Mouse (Mus musculus): ENCODE results near the gene Meis3. TPM values are rescaled to one million over a fixed set of nuclear protein-coding genes. Genes with fewer than 3 reads are reported as not detected.

Gene Meis3
- polyA plus RNA-seq, 1 experiment, result 4.5 TPM

GRCm38 (mm10) chr7:16208781-16209665 lies 34.1 kb downstream of the Meis3 start:
- Histone ChIP-seq H3K27me3 (ENCODE audit: control insufficient read depth, insufficient read depth, insufficient read length) (no peaks in the 10 kb centered on the region), H3K4me3 (ENCODE audit: insufficient read depth, poor library complexity, severe bottlenecking) (no peak overlapping the region), H3K36me3 (ENCODE audit: control insufficient read depth, insufficient read depth) (no peaks in the 10 kb centered on the region), H3K79me3 (ENCODE audit: low read depth) (no peaks in the 10 kb centered on the region), H3ac (ENCODE audit: control insufficient read depth, insufficient read length, low read depth) (no peak overlapping the region), H3K79me2 (ENCODE audit: control insufficient read depth, insufficient read depth) (no peaks in the 10 kb centered on the region)
- TF ChIP-seq FOSL1 (IDR thresholded peaks at IDR 0.05; ENCODE audit: insufficient read depth, low read length, poor library complexity, severe bottlenecking) (peak; percentile 75), CEBPB (IDR thresholded peaks at IDR 0.05; ENCODE audit: low read depth) (no peak), MAX (IDR thresholded peaks at IDR 0.05) (peak; percentile 20), CTCF (IDR thresholded peaks at IDR 0.05; ENCODE audit: control insufficient read depth, insufficient read depth, insufficient read length) (no peak), MYOD1 (IDR thresholded peaks at IDR 0.05; ENCODE audit: control insufficient read depth, insufficient read length, low read depth) (peak; percentile 8), USF1 (IDR thresholded peaks at IDR 0.05; ENCODE audit: low read depth) (no peak), MYOG (IDR thresholded peaks at IDR 0.05; ENCODE audit: control insufficient read depth, extremely low read depth, insufficient read length) (no peak)

- H3K79me2 ChIP-seq (ENCODE audit: control insufficient read depth, insufficient read depth), result no peaks in the 10 kb centered on the region
- no peak overlapping the region for H3K4me3 ChIP-seq (ENCODE audit: insufficient read depth, poor library complexity, severe bottlenecking)
- no peaks in the 10 kb centered on the region for H3K79me3 ChIP-seq (ENCODE audit: low read depth)
- H3ac ChIP-seq (ENCODE audit: control insufficient read depth, insufficient read length, low read depth), result no peak overlapping the region
- TF ChIP-seq CTCF (IDR thresholded peaks at IDR 0.05; ENCODE audit: control insufficient read depth, insufficient read depth, insufficient read length) (no peak), MYOD1 (IDR thresholded peaks at IDR 0.05; ENCODE audit: control insufficient read depth, insufficient read length, low read depth) (no peak), MAX (IDR thresholded peaks at IDR 0.05) (no peak), FOSL1 (IDR thresholded peaks at IDR 0.05; ENCODE audit: insufficient read depth, low read length, poor library complexity, severe bottlenecking) (no peak), USF1 (IDR thresholded peaks at IDR 0.05; ENCODE audit: low read depth) (no peak), MYOG (IDR thresholded peaks at IDR 0.05; ENCODE audit: control insufficient read depth, extremely low read depth, insufficient read length) (no peak), CEBPB (IDR thresholded peaks at IDR 0.05; ENCODE audit: low read depth) (no peak)
- H3K36me3 ChIP-seq (ENCODE audit: control insufficient read depth, insufficient read depth), result no peaks in the 10 kb centered on the region
- no peaks in the 10 kb centered on the region for H3K27me3 ChIP-seq (ENCODE audit: control insufficient read depth, insufficient read depth, insufficient read length)
Measured at GRCm38 (mm10) chr7:16210862-16211365, 36.0 kb downstream of the Meis3 start.

- Histone ChIP-seq H3K79me2 (ENCODE audit: control insufficient read depth, insufficient read depth) (no peaks in the 10 kb centered on the region), H3K27me3 (ENCODE audit: control insufficient read depth, insufficient read depth, insufficient read length) (no peaks in the 10 kb centered on the region), H3K4me3 (ENCODE audit: insufficient read depth, poor library complexity, severe bottlenecking) (no peak overlapping the region), H3K36me3 (ENCODE audit: control insufficient read depth, insufficient read depth) (no peaks in the 10 kb centered on the region), H3K79me3 (ENCODE audit: low read depth) (no peaks in the 10 kb centered on the region), H3ac (ENCODE audit: control insufficient read depth, insufficient read length, low read depth) (no peak overlapping the region)
- TF ChIP-seq CTCF (IDR thresholded peaks at IDR 0.05; ENCODE audit: control insufficient read depth, insufficient read depth, insufficient read length) (no peak), USF1 (IDR thresholded peaks at IDR 0.05; ENCODE audit: low read depth) (no peak), MYOG (IDR thresholded peaks at IDR 0.05; ENCODE audit: control insufficient read depth, extremely low read depth, insufficient read length) (no peak), FOSL1 (IDR thresholded peaks at IDR 0.05; ENCODE audit: insufficient read depth, low read length, poor library complexity, severe bottlenecking) (no peak), CEBPB (IDR thresholded peaks at IDR 0.05; ENCODE audit: low read depth) (no peak), MYOD1 (IDR thresholded peaks at IDR 0.05; ENCODE audit: control insufficient read depth, insufficient read length, low read depth) (no peak)
Measured at GRCm38 (mm10) chr7:16213196-16213595, 38.3 kb downstream of the Meis3 start.

- H3K27me3 ChIP-seq (ENCODE audit: control insufficient read depth, insufficient read depth, insufficient read length), result no peaks in the 10 kb centered on the region
- H3K79me2 ChIP-seq (ENCODE audit: control insufficient read depth, insufficient read depth), result no peaks in the 10 kb centered on the region
- no peak overlapping the region for H3ac ChIP-seq (ENCODE audit: control insufficient read depth, insufficient read length, low read depth)
- H3K79me3 ChIP-seq (ENCODE audit: low read depth), result no peaks in the 10 kb centered on the region
- H3K36me3 ChIP-seq (ENCODE audit: control insufficient read depth, insufficient read depth), result no peaks in the 10 kb centered on the region
- TF ChIP-seq CTCF (IDR thresholded peaks at IDR 0.05; ENCODE audit: control insufficient read depth, insufficient read depth, insufficient read length) (no peak), USF1 (IDR thresholded peaks at IDR 0.05; ENCODE audit: low read depth) (no peak), MYOD1 (IDR thresholded peaks at IDR 0.05; ENCODE audit: control insufficient read depth, insufficient read length, low read depth) (no peak), MAX (IDR thresholded peaks at IDR 0.05) (no peak), FOSL1 (IDR thresholded peaks at IDR 0.05; ENCODE audit: insufficient read depth, low read length, poor library complexity, severe bottlenecking) (no peak), CEBPB (IDR thresholded peaks at IDR 0.05; ENCODE audit: low read depth) (no peak), MYOG (IDR thresholded peaks at IDR 0.05; ENCODE audit: control insufficient read depth, extremely low read depth, insufficient read length) (no peak)
- H3K4me3 ChIP-seq (ENCODE audit: insufficient read depth, poor library complexity, severe bottlenecking), result no peak overlapping the region
Measured at GRCm38 (mm10) chr7:16213986-16214385, 39.1 kb downstream of the Meis3 start.

GRCm38 (mm10) chr7:16221582-16222272 lies 46.8 kb downstream of the Meis3 start, which contains the start of gene Dhx34:
Gene Dhx34 (minus strand): TSS chr7:16222037.
- H3ac ChIP-seq (ENCODE audit: control insufficient read depth, insufficient read length, low read depth), result peak within 1 kb of the TSS; percentile 71
- H3K36me3 ChIP-seq (ENCODE audit: control insufficient read depth, insufficient read depth), result no peaks in the 10 kb centered on the region
- TF ChIP-seq CTCF (IDR thresholded peaks at IDR 0.05; ENCODE audit: control insufficient read depth, insufficient read depth, insufficient read length), result peak; percentile 18
- no peak for TF ChIP-seq MYOG (IDR thresholded peaks at IDR 0.05; ENCODE audit: control insufficient read depth, extremely low read depth, insufficient read length)
- no peaks in the 10 kb centered on the region for H3K79me2 ChIP-seq (ENCODE audit: control insufficient read depth, insufficient read depth)
- H3K27me3 ChIP-seq (ENCODE audit: control insufficient read depth, insufficient read depth, insufficient read length), result no peaks in the 10 kb centered on the region
- peaks cover 3% of the 10 kb centered on the region for H3K79me3 ChIP-seq (ENCODE audit: low read depth)
- H3K4me3 ChIP-seq (ENCODE audit: insufficient read depth, poor library complexity, severe bottlenecking), result peak within 1 kb of the TSS; percentile 49
